Mouse (Mus musculus): ENCODE measurements around the gene Chrm5.

GRCm38 (mm10) chr2:112526933-112527332, 46.4 kb upstream of the Chrm5 start:
- TF ChIP-seq CTCF (IDR thresholded peaks at IDR 0.05; ENCODE audit: low read depth, low read length) = no peak
- TF ChIP-seq POLR2A (IDR thresholded peaks at IDR 0.05; ENCODE audit: extremely low read depth, insufficient read depth, low read length) = no peak
